ENCODE assay signal across 8 mouse cellular contexts in the genomic region with DNA sequence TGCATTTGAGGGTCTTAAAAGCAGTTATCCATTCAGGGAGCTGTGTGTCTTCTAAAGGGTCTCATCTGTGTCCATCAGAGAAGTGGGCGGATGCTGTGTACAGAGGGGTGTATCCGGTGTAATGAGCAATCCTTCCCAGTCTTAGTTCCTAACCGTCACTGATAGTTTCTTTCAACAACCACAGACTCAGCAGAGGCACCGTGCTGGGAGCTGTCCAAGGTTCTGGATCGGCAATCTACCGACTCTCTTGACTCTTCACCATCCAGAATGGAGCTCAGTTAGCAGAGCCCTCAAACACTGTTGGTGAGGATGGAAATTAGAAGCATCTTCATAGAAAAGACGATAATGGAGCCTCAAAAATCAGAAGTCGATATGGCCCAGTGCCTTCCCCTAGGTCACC.
DNase-seq lines count a peak whose midpoint lies in the region; ATAC-seq lines count a peak whose summit lies in the region.

No protein-coding gene starts in this region.

- ATAC-seq in neural tube, embryonic 15.5 days (ENCODE audit: low FRiP score): no peak
- ATAC-seq in neural tube, embryonic 11.5 days (ENCODE audit: insufficient read depth, low FRiP score, low TSS enrichment): no peak
- no peak for ATAC-seq in granulocyte monocyte progenitor cell, adult 5-6 weeks (replicated peaks; ENCODE audit: poor library complexity, severe bottlenecking)

- no peak overlapping the region for H3K4me2 ChIP-seq in neural tube, embryonic 15.5 days
- H3K4me2 ChIP-seq in neural tube, embryonic 11.5 days (ENCODE audit: low read depth): no peak overlapping the region

- H3K27ac ChIP-seq in neural tube, embryonic 15.5 days (replicated peaks): no peak overlapping the region
- no peak overlapping the region for H3K27ac ChIP-seq in neural tube, embryonic 11.5 days (ENCODE audit: low read depth, low read length)

- WGBS in neural tube, embryonic 15.5 days: 12% methylated on average over 8 of the region's 8 CpGs
- 10% methylated on average over 8 of the region's 8 CpGs for WGBS in neural tube, embryonic 11.5 days

- no peak overlapping the region for H3K9ac ChIP-seq in neural tube, embryonic 15.5 days (replicated peaks)
- no peak overlapping the region for H3K9ac ChIP-seq in neural tube, embryonic 11.5 days (ENCODE audit: low read length)

- no peak overlapping the region for H3K4me3 ChIP-seq in neural tube, embryonic 15.5 days (replicated peaks)
- no peak overlapping the region for H3K4me3 ChIP-seq in neural tube, embryonic 11.5 days (ENCODE audit: low read depth, low read length)

- H3K9me3 ChIP-seq in neural tube, embryonic 15.5 days (replicated peaks): no peaks in the 10 kb centered on the region
- no peaks in the 10 kb centered on the region for H3K9me3 ChIP-seq in neural tube, embryonic 11.5 days (ENCODE audit: control insufficient read depth, low read length)

- DNase-seq in cerebellum, postnatal 10 days: peak; percentile 30 to 38
- no peak for DNase-seq in cerebellum, adult 9-10 months
- DNase-seq in neural tube, embryonic 10.5 days (ENCODE audit: extremely low spot score, low spot score): peak; percentile 67
- DNase-seq in kidney, adult 8-10 months: peak; percentile 18 to 57
- DNase-seq in neural tube, embryonic 11.5 days (ENCODE audit: low spot score): peak; percentile 77
- no peak for DNase-seq in right cerebral cortex, postnatal 25 days

- no peaks in the 10 kb centered on the region for H3K36me3 ChIP-seq in neural tube, embryonic 15.5 days
- no peaks in the 10 kb centered on the region for H3K36me3 ChIP-seq in neural tube, embryonic 11.5 days (ENCODE audit: control insufficient read depth, insufficient read depth, low read length)

- H3K4me1 ChIP-seq in neural tube, embryonic 15.5 days: peaks cover 40% of the 10 kb centered on the region
- 0 out of 2 replicates have a peak, but pooled peaks cover 3% of the 10 kb centered on the region for H3K4me1 ChIP-seq in neural tube, embryonic 11.5 days (ENCODE audit: control insufficient read depth, insufficient read depth, low read length)

- H3K27me3 ChIP-seq in neural tube, embryonic 15.5 days (replicated peaks): 0 out of 2 replicates have a peak, but pooled peaks cover 5% of the 10 kb centered on the region
- H3K27me3 ChIP-seq in neural tube, embryonic 11.5 days (ENCODE audit: control insufficient read depth, insufficient read depth, low read length): no peaks in the 10 kb centered on the region

Comparison
In these comparisons a context has a peak if more than half of its experiments do, and no peak if none do; other contexts are left out.
1. DNase-seq: peak in cerebellum, postnatal 10 days (2 of 2), neural tube, embryonic 10.5 days (single experiment), kidney, adult 8-10 months (2 of 2) and neural tube, embryonic 11.5 days (single experiment); none in cerebellum, adult 9-10 months (single experiment) and right cerebral cortex, postnatal 25 days (single experiment).